Mouse (Mus musculus) limb, embryonic 10.5 days (tissue): Measurements from ENCODE around the gene Psmc3ip. TPM values are rescaled to one million over a fixed set of nuclear protein-coding genes. Genes with fewer than 3 reads are reported as not detected.

Source experiments
- DNase-seq: peaks from one replicate; pipeline ENCODE4 v3.0.0-alpha.2; 2017; ENCODE audit warnings: low spot score
- H3K27ac ChIP-seq: fragments of 300-500 bp; sonication (generic); 2 replicates; pipeline ENCODE4 v1.5.1; 2016; ENCODE audit warnings: mild to moderate bottlenecking
- H3K27me3 ChIP-seq: fragments of 300-500 bp; sonication (generic); 2 replicates; pipeline ENCODE4 v1.6.1; 2016; ENCODE audit warnings: low read depth, mild to moderate bottlenecking; ENCODE audit not compliant: poor library complexity, severe bottlenecking
- H3K36me3 ChIP-seq: fragments of 300-500 bp; sonication (generic); 2 replicates; pipeline ENCODE4 v1.6.1; 2016; ENCODE audit warnings: mild to moderate bottlenecking, moderate library complexity
- H3K4me1 ChIP-seq: fragments of 300-500 bp; sonication (generic); 2 replicates; pipeline ENCODE4 v1.6.1; 2016
- H3K4me3 ChIP-seq: fragments of 300-500 bp; sonication (generic); 2 replicates; pipeline ENCODE4 v1.5.1; 2016; ENCODE audit warnings: mild to moderate bottlenecking, moderate library complexity
- H3K9me3 ChIP-seq: fragments of 300-500 bp; sonication (generic); replicated peaks from 2 replicates; pipeline ENCODE4 v1.6.1; 2016; ENCODE audit warnings: mild to moderate bottlenecking
- WGBS: fragments of 180-500 bp; shearing (Covaris S2); methylation state at CpG from one replicate; pipeline ENCODE4 v1.1.7; 2016; 5-methylcytosine and 5-hydroxymethylcytosine counted together
- polyA plus RNA-seq: library from polyadenylated mRNA; unstranded; fragments of >200 nt; fragmentation: Nextera tagmentation; extraction: Ambion mirVana; gene quantifications from 2 replicates; pipeline ENCODE4 v1.2.1, GENCODE M21; 2016

Psmc3ip gene
- polyA plus RNA-seq: 73.1 and 74.0 TPM in 2 replicates

DNA sequence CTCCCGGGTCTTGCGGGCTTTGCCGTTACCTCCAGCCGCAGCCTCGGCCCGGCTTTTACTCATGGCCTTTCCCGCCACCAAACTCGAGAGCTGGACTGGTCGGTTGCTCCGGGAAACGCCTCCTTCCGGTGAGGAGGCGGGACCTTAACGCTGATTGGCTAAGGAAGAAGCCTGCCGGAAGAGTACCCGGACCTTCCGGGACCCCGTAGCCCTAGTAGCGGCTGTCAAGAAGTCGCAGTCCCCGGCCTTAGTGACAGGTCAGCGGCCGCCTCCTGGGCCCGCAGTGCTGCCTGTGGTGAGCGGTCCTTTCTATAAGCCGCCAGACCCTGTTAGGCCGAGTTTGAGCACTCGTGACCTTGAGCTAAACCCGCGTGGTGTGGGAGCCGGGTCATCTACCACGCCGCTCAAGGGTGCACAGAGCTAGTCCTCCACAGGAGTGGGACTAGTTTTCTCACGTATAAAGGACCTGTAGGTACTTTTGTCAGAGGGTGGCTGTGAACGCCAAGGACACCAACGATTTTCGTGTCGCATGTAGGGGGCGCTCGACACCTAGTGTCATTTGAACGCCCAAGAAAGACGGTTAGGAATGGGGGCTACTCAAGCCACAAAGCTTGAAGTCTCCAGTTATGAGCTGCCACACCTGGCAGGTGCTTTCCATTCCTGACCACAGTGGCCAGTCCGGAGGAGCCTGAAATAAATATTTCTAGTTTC, at the start of gene Psmc3ip:
Gene Psmc3ip, minus strand, starts transcription at position 123 of the 711 bp plus-strand sequence.
- peak within 1 kb of the TSS; percentile 81 for H3K4me3 ChIP-seq
- WGBS: under 1% methylated on average over 43 of the region's 43 CpGs
- no peaks in the 10 kb centered on the region for H3K27me3 ChIP-seq
- no peaks in the 10 kb centered on the region for H3K9me3 ChIP-seq
- H3K36me3 ChIP-seq: peaks cover 78% of the 10 kb centered on the region
- peaks cover 21% of the 10 kb centered on the region for H3K4me1 ChIP-seq
- peak within 1 kb of the TSS; percentile 85 for H3K27ac ChIP-seq
- DNase-seq: peak; percentile 96

DNA sequence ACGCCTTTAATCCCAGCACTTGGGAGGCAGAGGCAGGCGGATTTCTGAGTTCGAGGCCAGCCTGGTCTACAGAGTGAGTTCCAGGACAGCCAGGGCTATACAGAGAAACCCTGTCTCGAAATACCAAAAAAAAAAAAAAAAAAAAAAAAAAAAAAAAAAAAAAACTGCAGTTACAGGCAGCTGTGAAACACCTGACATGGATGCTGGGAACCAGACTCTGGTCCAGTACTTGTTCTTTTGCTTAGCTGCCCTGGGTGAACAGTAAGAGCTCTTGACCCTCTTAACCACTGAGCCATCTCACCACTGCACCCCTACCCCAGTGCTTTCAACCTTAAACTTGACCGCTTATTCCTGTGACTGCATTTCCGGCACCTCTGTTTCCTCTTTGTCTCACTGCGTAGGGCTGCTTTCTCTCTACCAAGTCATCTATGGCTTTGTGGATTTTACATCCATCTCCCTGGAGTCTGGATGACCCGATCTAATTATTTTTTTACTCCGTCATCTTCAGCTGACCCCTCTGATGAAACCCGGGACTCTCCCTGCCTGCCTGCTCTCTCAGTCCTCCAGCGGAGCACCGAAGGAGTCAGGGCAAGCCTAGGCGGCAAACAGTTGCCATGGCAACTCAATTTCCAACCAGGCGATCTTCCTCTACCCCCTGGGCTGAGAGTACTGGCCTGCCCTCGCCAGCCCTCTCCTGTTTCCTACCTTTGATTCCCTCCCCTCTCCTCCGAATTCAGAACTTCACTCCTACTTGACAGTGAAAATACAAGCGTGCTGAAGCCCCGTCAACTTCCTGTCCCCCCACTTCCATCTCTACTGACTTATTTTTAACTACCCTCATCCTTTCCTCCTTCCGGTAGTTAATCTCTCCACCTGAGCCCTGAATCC, 48.3 kb upstream of the Psmc3ip start:
- 24% methylated on average over 19 of the region's 19 CpGs for WGBS

DNA sequence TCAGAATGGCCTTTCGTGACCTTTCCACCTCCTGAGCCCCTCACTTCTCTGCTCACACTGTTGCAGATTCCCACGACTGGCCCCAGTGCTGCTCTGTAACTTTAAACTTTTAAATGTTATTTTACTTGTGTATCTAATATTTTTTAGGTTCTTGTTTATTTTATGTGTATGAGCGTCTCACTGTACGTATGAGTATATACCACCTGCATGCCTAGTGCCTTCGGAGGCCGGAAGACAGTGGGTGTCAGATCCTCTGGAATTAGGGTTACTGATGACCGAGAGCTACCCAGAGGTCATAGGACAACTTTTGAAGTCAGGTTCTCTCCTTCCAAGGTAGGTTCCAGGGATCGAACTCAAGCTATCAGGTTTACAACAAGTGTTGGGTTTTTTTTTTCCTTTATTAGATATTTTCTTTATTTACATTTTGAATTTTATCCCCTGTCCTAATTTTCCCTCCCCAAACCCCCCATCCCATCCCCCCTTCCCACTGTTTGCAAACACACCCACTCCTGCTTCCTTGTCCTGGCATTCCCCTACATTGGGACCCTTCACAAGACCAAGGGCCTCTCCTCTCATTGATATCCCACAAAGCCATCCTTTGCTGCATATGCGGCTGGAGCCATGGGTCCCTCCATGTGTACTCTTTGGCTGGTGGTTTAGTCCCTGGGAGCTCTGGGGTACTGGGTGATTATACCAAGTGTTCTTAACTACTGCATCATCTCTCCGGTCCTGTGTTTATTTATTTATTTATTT, 47.2 kb upstream of the Psmc3ip start:
- 85% methylated on average over 10 of the region's 10 CpGs for WGBS
- Histone ChIP-seq H3K9me3 (no peaks in the 10 kb centered on the region), H3K27me3 (peaks cover 28% of the 10 kb centered on the region), H3K4me1 (peaks cover 28% of the 10 kb centered on the region), H3K36me3 (no peaks in the 10 kb centered on the region), H3K27ac (no peak overlapping the region), H3K4me3 (no peak overlapping the region)
- DNase-seq: no peak

More for the DNA sequence above, 48.3 kb upstream of the Psmc3ip start:
- H3K27ac ChIP-seq: peak overlapping the region; percentile 58
- H3K4me3 ChIP-seq: peak overlapping the region; percentile 42
- H3K36me3 ChIP-seq: no peaks in the 10 kb centered on the region
- peak; percentile 69 for DNase-seq
- H3K27me3 ChIP-seq: peaks cover 28% of the 10 kb centered on the region
- H3K4me1 ChIP-seq: peaks cover 29% of the 10 kb centered on the region
- H3K9me3 ChIP-seq: no peaks in the 10 kb centered on the region

DNA sequence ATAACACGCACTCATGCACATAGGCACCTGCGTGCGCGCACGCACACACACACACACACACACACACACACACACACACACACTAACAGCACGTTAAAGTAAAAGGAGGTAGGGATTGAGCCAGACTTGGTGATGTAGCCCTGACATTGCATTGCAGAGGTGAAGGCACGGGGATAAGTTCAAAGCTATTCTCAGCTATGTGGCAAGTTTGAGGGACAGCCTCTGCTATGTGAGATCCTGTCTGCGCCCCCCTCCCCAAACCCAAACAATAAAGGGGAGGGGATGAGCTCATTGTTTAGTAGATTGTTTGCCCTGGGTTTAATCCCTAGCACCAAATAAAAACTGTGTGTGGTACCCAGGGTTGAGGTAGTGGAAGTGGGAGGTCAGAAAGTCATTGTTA, 45.9 kb upstream of the Psmc3ip start:
- Histone ChIP-seq H3K27ac (no peak overlapping the region), H3K9me3 (no peaks in the 10 kb centered on the region), H3K36me3 (no peaks in the 10 kb centered on the region), H3K27me3 (peaks cover 28% of the 10 kb centered on the region), H3K4me3 (no peak overlapping the region), H3K4me1 (peaks cover 22% of the 10 kb centered on the region)
- DNase-seq: no peak
- WGBS: 80% methylated on average over 8 of the region's 8 CpGs

DNA sequence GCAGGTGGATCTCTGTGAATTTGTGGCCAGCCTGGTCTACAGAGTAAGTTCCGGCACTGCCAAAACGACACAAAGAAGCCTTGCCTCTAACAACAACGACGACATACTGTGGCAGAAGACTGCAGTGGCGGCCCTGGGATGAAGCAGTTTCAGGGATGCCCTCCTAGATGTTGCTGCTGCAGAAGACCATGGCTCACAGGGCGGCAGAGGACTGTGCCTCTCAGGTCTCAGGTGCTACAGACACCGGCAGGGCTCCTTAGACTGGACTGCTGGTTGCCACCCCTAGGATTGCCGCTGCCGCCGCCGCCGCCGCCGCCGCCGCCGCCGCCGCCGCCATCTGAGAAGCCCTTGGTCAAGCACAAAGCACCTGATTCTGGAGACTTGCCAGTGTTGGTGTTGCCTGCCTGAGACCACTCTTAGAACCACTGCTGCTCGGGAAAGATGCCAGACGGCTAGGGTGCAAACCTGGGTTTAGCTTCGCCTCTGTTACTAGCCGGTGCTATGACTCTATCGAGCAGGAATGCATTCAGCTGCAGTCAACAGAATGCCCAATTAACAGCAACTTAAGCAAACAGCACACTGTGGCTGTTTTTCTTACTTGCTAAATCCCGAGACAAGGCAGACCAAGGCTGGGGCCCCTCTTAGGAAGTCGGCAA, 45.1 kb upstream of the Psmc3ip start:
- Histone ChIP-seq H3K4me1 (peaks cover 22% of the 10 kb centered on the region), H3K27me3 (peaks cover 28% of the 10 kb centered on the region), H3K9me3 (no peaks in the 10 kb centered on the region), H3K36me3 (no peaks in the 10 kb centered on the region), H3K4me3 (peak overlapping the region; percentile 38), H3K27ac (peak overlapping the region; percentile 61; the same call in 1 of the 2 replicates)
- 59% methylated on average over 27 of the region's 27 CpGs for WGBS
- peak; percentile 50 for DNase-seq

DNA sequence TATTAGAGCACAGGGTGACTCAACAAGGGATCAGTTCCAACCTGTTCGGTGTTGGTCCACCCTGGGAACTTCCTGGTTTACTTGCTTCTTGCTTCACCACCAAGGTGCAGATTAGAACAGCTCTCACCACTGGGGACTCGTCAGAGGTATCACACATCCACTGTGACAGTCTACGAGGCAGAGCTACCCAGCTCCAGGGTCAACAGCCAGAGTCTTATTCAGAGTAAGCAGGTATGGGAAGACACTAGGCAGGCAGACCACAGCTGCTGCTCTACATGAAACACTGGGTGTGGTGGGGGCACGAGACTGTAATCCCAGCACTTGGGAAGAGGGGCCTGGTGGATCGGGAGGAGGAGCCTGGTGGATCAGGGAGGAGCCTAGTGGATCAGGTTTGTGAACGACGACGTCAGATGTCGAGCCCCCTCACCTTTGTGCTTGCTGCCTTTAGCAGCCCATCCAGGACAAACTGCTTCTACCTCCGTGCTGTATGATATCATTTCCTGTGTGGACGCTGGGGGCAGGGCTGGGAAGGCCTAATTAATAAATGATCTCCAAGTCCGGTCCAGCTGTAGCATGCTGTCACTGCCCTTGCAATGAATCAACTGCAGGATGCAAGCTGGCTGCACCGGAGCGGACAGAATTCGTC, 43.4 kb upstream of the Psmc3ip start:
- Histone ChIP-seq H3K4me3 (peak overlapping the region; percentile 32), H3K9me3 (no peaks in the 10 kb centered on the region), H3K4me1 (peaks cover 18% of the 10 kb centered on the region), H3K36me3 (no peaks in the 10 kb centered on the region), H3K27me3 (peaks cover 28% of the 10 kb centered on the region), H3K27ac (peak overlapping the region; percentile 7; the same call in 1 of the 2 replicates)
- DNase-seq: peak; percentile 56
- 25% methylated on average over 15 of the region's 15 CpGs for WGBS

DNA sequence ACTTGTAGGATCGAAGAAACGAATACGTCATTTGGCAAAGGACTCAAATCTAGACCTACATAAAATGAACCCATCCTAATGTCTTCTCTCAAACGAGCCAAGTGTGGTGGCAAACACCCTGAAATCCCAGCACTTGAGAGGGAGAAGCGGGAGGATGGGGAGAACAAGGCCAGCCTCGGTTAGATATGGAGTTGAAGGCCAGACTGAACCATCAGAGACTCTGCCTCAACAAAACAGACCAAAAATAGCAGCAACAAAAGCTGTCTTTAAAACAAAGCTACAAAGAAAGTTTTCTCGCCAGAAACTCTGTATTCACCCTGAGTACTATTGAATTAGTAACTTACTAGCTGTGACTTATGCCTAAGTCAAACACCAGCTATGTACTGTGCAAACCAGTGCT, 41.8 kb upstream of the Psmc3ip start:
- peaks cover 14% of the 10 kb centered on the region for H3K4me1 ChIP-seq
- H3K36me3 ChIP-seq: no peaks in the 10 kb centered on the region
- H3K27me3 ChIP-seq: peaks cover 27% of the 10 kb centered on the region
- H3K9me3 ChIP-seq: no peaks in the 10 kb centered on the region
- no peak for DNase-seq
- H3K27ac ChIP-seq: no peak overlapping the region
- WGBS: 86% methylated on average over 7 of the region's 7 CpGs
- H3K4me3 ChIP-seq: no peak overlapping the region

DNA sequence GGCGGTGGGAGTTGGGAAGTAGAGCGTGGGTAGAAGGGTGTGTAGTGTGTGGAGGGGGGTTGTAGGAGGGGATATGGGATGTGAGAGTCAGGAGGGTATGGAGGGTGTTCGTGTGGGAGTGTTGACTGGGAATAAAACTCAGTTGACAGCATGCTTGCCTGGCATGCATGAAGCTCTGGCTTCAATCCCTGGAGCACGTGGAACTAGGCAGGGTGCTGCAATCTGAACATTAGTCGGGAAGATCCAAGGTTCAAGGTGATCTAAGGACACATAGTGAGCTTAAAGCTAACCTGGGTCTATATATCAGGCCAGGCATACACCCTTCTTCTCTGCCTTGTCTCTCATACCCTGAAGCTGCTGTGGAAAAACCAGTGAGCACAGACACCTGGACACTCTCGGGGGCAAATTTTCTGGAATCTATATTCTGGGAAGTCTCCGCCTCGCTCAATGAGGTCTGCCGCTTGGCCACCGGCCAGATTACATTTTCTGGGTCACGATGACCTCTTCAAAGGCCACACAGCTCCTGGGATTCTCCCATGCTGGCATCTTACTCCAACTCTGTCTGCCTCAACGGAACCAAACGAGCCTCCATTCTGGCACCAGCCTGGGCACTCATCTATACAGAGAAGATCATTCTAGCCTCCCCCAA, 39.1 kb upstream of the Psmc3ip start:
- WGBS: 90% methylated on average over 13 of the region's 13 CpGs

DNA sequence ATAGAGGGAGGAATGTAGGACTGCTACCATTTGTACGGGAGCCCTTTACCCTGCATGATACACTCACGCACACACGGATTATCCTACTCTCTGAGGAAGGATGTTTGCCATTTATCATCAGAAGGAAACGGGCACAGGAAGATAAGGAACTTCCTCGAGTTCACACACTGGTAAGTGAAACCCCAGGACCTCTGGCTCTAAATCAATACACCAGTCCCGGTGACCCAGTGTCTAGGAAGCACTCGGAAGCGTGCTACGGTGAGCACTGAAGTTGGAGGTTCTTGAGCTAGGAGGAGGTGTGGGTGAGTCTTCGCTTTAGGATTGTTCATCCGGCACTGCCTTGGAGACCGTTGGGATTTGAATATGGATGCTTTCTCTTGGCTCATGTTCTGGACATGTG, 37.8 kb upstream of the Psmc3ip start:
- Histone ChIP-seq H3K36me3 (no peaks in the 10 kb centered on the region), H3K9me3 (no peaks in the 10 kb centered on the region), H3K27ac (no peak overlapping the region), H3K27me3 (0 out of 2 replicates have a peak, but pooled peaks cover 3% of the 10 kb centered on the region), H3K4me3 (no peak overlapping the region), H3K4me1 (peaks cover 7% of the 10 kb centered on the region; the same call in 1 of the 2 replicates)
- WGBS: 76% methylated on average over 12 of the region's 12 CpGs
- DNase-seq: no peak

More for the DNA sequence above, 39.1 kb upstream of the Psmc3ip start:
- H3K9me3 ChIP-seq: no peaks in the 10 kb centered on the region
- DNase-seq: no peak
- H3K4me3 ChIP-seq: no peak overlapping the region
- H3K4me1 ChIP-seq: peaks cover 14% of the 10 kb centered on the region
- H3K36me3 ChIP-seq: no peaks in the 10 kb centered on the region
- H3K27ac ChIP-seq: no peak overlapping the region
- peaks cover 4% of the 10 kb centered on the region; the same call in 1 of the 2 replicates for H3K27me3 ChIP-seq

DNA sequence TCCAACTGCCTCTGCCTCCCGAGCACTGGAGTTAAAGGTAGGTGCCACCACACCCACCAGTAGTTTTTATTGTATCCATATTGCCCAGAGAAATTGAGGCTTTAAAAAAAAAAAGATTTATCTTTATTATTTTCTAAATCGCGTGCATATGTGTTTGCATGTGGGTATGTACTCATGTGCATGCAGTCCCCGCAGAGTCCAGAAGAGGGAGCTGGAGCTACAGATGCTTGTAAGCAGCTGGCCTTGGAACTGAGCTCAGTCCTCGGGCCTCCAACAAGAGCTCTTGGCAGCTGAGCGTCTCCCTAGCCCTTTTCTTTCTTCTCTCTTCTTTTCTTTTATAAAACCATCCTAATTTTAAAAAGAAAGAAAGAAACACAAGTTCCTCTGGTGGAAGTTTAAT, 36.5 kb upstream of the Psmc3ip start:
- no peak for DNase-seq
- Histone ChIP-seq H3K27ac (no peak overlapping the region), H3K36me3 (peaks cover 8% of the 10 kb centered on the region), H3K27me3 (0 out of 2 replicates have a peak, but pooled peaks cover 3% of the 10 kb centered on the region), H3K9me3 (no peaks in the 10 kb centered on the region), H3K4me3 (no peak overlapping the region), H3K4me1 (peaks cover 7% of the 10 kb centered on the region; the same call in 1 of the 2 replicates)
- WGBS: 92% methylated on average over 6 of the region's 6 CpGs

DNA sequence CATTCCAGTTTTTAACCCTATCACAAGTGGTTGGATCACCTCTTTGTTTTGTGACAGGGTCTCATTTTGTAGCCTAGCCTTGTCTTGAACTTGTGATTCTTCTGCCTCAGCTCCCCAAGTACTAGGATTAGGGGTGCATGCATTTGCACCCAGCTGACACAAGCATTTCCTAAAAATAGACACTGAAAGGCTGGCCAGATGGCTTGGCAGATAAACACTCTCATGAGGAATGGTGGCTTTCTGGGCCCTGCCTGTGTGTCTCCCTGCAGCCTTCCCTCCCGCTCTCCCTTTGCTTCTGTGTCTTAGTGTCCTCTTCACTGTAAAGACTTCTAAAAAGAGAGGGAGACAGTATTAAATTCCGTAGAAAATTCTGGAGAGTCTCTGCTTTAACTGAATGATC, 36.0 kb upstream of the Psmc3ip start:
- Histone ChIP-seq H3K9me3 (no peaks in the 10 kb centered on the region; the same call in 1 of the 2 replicates), H3K4me3 (no peak overlapping the region), H3K4me1 (peaks cover 7% of the 10 kb centered on the region; the same call in 1 of the 2 replicates), H3K27me3 (0 out of 2 replicates have a peak, but pooled peaks cover 3% of the 10 kb centered on the region), H3K36me3 (peaks cover 14% of the 10 kb centered on the region), H3K27ac (no peak overlapping the region)
- 92% methylated on average over 2 of the region's 2 CpGs for WGBS
- no peak for DNase-seq
